Mouse (Mus musculus): ENCODE results near the gene Atp6v1g3. TPM values are rescaled to one million over a fixed set of nuclear protein-coding genes. Genes with fewer than 3 reads are reported as not detected.

Atp6v1g3 gene
- polyA plus RNA-seq, 1 experiment from 2014 or later: 0.14 TPM

Other genes with a start within 250 kb of the Atp6v1g3 start
- gene Ptprc, start 98.0 kb upstream of the Atp6v1g3 start, polyA plus RNA-seq (2015; fragmentation: Nextera tagmentation; extraction: Ambion mirVana): 408 and 445 TPM in 2 replicates